Mouse (Mus musculus) olfactory bulb, adult 2 months (tissue): ENCODE measurements at regions not wholly inside any gene's neighbourhood (a gene's known extent, or its start where the extent isn't known, plus 50 kb on each side); places are given as distances from the start of the nearest gene placed in this dataset.
"Not testable (repeated sequence)": the region's sequence is repeated elsewhere in the genome, so short reads cannot be mapped to it uniquely, and the experiment has no call there.

Experiments used
- CTCF ChIP-seq: fragments of 200-500 bp; IDR thresholded peaks from 2 replicates; pipeline ENCODE4 v1.5.1; 2012; ENCODE audit warnings: low read depth, mild to moderate bottlenecking, low read length, moderate library complexity; ENCODE audit not compliant: insufficient read depth
- POLR2A ChIP-seq: fragments of 200-500 bp; IDR thresholded peaks from 2 replicates; pipeline ENCODE4 v1.6.1; 2012; ENCODE audit warnings: mild to moderate bottlenecking, low read depth, low read length, moderate library complexity; ENCODE audit not compliant: insufficient read depth

GRCm38 (mm10) chr8:20145436-20145835 is 217.6 kb downstream of the Gm15319 start:
- not testable (repeated sequence) for TF ChIP-seq POLR2A, CTCF
